Mouse (Mus musculus): Measurements from ENCODE around the gene Gas6. TPM values are rescaled to one million over a fixed set of nuclear protein-coding genes. Genes with fewer than 3 reads are reported as not detected.

The Gas6 gene
- polyA plus RNA-seq, 1 experiment from 2014 or later, result 53.8 TPM

DNA sequence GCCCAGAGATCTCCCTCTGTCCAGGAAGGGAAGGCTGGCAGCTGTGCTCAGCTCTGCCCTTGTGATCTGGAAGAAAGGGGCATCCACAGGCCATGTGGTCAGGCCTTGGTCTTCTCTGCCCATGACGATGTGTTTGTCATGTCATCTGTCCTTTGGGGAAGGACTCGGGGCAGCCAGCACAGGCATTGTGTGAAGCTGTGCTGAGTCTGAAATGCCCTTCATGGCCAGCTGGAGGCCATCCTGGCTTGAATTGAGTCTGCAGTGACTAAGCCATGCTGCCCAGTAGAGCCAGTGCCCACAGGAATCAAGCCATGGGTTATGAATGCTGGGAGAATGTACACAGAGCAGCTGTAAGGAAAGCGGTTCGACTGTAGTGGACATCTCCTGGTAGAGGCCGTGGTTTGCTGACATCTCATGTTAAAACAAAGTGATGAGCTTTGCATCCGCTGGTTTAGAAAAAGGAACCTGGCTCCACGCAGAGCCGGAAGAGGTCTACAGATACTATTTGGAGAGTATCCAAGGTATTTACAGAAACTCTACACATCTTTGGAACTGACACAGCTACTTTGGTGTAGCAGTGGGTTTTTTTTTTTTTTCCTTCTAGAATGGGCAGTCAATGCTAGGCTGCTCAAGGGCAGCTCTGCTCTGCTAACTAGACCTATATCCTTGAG, 9.8 kb upstream of the Gas6 start:
- Histone ChIP-seq H3K27ac (replicated peaks) (no peak overlapping the region), H3K4me2 (no peak overlapping the region), H3K4me3 (no peak overlapping the region), H3K36me3 (no peaks in the 10 kb centered on the region), H3K9ac (no peak overlapping the region), H3K9me3 (no peaks in the 10 kb centered on the region), H3K27me3 (no peaks in the 10 kb centered on the region), H3K4me1 (replicated peaks) (no peaks in the 10 kb centered on the region)
- WGBS, result 90% methylated on average over 8 of the region's 8 CpGs
- ATAC-seq (ENCODE audit: low FRiP score, low read depth), result no peak

DNA sequence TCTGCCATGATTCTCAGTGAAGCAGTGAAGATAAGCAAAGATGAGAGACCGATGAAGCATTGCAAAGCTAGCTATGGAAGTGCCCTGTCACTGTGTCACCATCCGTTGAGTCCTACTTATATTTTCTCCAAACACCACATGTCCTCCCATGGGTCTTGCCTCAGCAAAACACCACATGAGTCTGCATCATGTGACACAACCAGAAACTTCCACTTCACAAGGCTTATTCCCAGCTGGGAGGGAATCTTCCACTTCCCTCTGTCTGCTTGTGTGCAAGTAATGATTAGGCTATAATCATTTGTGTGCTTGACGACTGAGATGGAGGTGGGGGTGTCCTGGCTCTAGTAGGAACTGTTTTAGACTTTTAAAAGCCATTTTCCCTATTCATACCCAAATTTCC, 6.9 kb upstream of the Gas6 start:
- WGBS, result 78% methylated on average over 3 of the region's 3 CpGs
- Histone ChIP-seq H3K9me3 (no peaks in the 10 kb centered on the region), H3K27ac (replicated peaks) (no peak overlapping the region), H3K27me3 (no peaks in the 10 kb centered on the region), H3K9ac (no peak overlapping the region), H3K4me3 (no peak overlapping the region), H3K4me1 (replicated peaks) (no peaks in the 10 kb centered on the region), H3K36me3 (no peaks in the 10 kb centered on the region), H3K4me2 (no peak overlapping the region)
- ATAC-seq (ENCODE audit: low FRiP score, low read depth), result no peak

DNA sequence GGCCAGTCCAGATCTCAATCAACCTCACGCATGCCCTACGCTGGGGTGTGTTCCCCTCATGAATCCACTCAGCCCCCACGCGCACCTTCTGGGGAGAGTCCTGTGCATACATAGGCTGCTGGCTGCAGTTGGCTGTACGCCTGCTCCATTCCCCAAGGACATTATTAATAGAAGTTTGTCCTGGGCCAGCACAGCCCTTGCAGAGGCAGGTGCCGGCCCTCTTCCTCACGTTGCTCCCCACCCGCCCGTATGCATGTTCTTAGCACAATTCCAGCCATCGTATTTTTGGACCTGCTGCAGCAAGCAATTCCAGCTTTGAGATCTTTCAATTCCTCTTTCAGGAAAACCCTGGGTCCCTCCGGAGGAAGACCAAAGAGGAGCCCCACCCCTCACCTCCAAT, 1.3 kb downstream of the Gas6 start:
- Histone ChIP-seq H3K9me3 (no peaks in the 10 kb centered on the region), H3K9ac (no peak overlapping the region), H3K4me2 (peak overlapping the region; percentile 63), H3K27me3 (no peaks in the 10 kb centered on the region; the same call in 1 of the 2 replicates), H3K27ac (replicated peaks) (no peak overlapping the region; the same call in 1 of the 2 replicates), H3K4me3 (peak overlapping the region; percentile 52), H3K36me3 (no peaks in the 10 kb centered on the region; the same call in 1 of the 2 replicates), H3K4me1 (replicated peaks) (peaks cover 32% of the 10 kb centered on the region)
- 47% methylated on average over 11 of the region's 11 CpGs for WGBS
- ATAC-seq (ENCODE audit: low FRiP score, low read depth), result no peak

DNA sequence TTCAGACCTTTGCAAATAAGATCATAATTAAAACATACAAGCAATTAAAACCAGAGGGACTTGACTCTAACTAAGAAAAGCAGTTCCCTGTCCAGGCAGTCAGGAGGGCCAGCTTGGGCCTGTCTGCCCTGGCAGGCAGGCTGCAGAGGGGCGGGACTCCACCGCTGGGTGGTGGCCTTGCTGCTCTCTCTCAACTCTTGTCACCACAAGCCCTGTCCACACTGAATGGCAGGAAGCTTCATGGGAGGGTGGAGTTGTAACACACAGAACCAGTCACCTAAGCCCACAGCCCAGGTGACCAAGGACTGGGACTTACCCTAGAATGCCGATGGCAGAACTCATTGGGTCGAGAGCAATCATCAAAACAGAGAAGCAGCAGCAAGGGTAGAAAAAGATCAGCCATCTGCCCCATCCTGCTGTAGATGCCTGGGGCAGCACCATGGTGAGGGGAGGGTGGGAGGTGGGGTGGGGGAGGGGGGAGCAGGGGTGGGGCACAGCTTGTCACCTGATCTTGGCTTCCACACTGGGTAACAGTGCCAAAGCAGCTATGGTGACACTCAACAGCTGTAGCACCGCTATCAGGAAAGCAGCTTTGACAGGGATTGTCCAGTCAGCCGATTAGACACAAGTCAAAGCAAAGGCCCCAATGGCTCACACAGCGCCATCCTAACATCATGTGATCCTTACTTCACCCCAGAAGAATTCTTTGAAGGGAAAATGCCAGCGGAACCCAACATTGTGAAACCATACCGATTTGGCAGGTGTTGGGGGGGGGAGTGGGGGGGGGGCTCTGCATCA, 1.9 kb downstream of the Gas6 start:
- Histone ChIP-seq H3K9me3 (no peaks in the 10 kb centered on the region), H3K36me3 (no peaks in the 10 kb centered on the region; the same call in 1 of the 2 replicates), H3K9ac (no peak overlapping the region), H3K27me3 (no peaks in the 10 kb centered on the region; the same call in 1 of the 2 replicates), H3K27ac (replicated peaks) (no peak overlapping the region), H3K4me1 (replicated peaks) (peaks cover 32% of the 10 kb centered on the region), H3K4me2 (peak overlapping the region; percentile 63), H3K4me3 (no peak overlapping the region)
- WGBS, result 46% methylated on average over 9 of the region's 9 CpGs
- no peak for ATAC-seq (ENCODE audit: low FRiP score, low read depth)

DNA sequence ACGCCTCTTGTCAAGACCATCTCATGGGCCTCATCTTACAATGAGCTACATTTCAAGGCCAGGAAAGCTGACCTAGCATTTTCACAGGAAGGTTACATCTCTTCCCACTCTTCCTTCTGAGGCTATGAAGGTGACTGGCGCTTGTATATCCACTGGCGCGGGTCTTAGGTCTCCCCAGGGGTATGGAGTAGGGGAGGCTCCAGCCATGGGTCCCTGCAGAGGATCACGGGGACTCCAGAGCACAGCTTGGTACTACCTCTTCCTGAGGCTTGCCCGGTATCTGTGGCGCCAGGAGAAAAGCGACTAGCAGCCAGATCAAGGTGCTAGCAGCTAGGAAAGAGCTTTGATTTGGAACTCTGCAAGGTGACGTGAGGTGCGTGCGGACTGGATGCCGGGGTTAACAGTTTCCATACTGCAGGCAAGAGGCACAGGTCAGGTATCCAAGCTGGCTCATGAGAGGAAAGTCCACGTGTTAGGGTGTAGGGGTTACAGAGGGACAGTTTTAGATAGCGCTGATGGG, 2.7 kb downstream of the Gas6 start:
- no peak overlapping the region for H3K27ac ChIP-seq (replicated peaks)
- no peak overlapping the region for H3K4me3 ChIP-seq
- no peak overlapping the region for H3K4me2 ChIP-seq
- peaks cover 32% of the 10 kb centered on the region for H3K4me1 ChIP-seq (replicated peaks)
- no peaks in the 10 kb centered on the region; the same call in 1 of the 2 replicates for H3K36me3 ChIP-seq
- H3K9ac ChIP-seq, result no peak overlapping the region
- H3K9me3 ChIP-seq, result no peaks in the 10 kb centered on the region
- ATAC-seq (ENCODE audit: low FRiP score, low read depth), result no peak
- WGBS, result 91% methylated on average over 14 of the region's 14 CpGs
- H3K27me3 ChIP-seq, result no peaks in the 10 kb centered on the region; the same call in 1 of the 2 replicates

DNA sequence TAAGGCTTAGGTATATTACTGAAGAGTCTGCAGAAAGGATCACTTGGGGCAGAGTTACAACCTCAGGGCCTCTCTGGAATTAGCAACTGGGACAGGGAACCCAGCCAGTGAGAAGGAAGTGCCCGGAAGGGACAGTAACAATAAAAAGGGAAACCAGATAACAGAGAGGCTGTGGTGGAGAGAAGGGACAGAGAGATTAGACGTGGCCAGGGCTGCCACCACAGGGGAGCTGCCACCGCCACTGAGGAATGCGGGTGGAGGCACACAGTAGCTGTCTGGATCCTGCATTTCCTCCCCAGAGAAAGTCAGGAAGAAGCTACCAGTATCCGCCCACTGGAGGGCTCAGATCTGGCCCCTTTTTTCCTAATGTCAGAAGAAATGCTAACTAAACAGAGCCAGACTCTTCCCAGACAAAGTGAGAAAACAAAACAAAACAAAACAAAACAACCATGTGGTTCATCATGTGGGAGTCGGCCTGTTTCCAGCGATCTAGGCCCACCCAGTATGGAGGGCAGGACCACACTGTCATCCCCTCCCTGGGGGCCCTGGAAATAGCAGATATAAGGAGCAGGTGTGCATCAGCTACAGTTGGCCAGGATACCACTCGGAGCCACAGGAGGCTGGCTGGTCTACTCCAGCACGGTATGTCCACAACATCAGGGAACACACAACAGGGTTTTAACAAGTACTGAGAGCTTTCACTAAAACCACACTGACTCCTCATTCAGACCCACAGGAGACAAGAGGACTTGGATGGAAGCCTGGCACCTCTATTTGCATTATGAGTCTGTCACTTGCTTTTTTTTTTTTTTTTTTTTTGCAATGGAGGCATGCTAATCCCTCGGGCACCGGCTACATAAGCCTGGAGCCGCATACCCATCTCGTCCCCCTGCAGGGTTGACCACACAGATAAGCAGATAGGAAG, 4.0 kb downstream of the Gas6 start:
- no peak for ATAC-seq (ENCODE audit: low FRiP score, low read depth)
- Histone ChIP-seq H3K36me3 (no peaks in the 10 kb centered on the region; the same call in 1 of the 2 replicates), H3K9ac (no peak overlapping the region), H3K4me3 (no peak overlapping the region), H3K27me3 (no peaks in the 10 kb centered on the region; the same call in 1 of the 2 replicates), H3K4me1 (replicated peaks) (peaks cover 32% of the 10 kb centered on the region), H3K27ac (replicated peaks) (no peak overlapping the region; the same call in 1 of the 2 replicates), H3K9me3 (no peaks in the 10 kb centered on the region), H3K4me2 (no peak overlapping the region)
- 32% methylated on average over 13 of the region's 13 CpGs for WGBS

DNA sequence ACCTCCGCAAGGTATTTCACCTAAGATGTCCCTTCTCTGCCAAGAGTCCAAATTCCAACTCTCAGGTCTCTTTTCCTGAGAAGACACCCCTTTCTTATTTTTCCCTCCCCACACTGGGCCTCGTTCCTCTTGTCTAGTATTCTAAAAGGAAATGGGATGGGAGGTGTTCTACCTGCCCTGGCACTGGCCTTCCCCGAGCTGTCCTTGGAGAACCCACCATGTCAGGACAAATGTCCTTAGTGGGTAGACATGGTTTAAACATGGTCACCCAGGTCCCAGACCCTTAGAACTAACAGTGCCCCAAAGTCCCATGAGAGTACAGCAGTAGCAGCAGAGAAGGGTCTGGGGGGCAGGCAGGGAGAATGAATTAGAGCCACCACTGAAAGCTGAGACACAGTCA, 4.9 kb downstream of the Gas6 start:
- no peak for ATAC-seq (ENCODE audit: low FRiP score, low read depth)
- Histone ChIP-seq H3K36me3 (no peaks in the 10 kb centered on the region; the same call in 1 of the 2 replicates), H3K4me1 (replicated peaks) (peaks cover 32% of the 10 kb centered on the region), H3K27me3 (no peaks in the 10 kb centered on the region; the same call in 1 of the 2 replicates), H3K4me3 (no peak overlapping the region), H3K27ac (replicated peaks) (no peak overlapping the region), H3K9me3 (no peaks in the 10 kb centered on the region), H3K9ac (no peak overlapping the region), H3K4me2 (no peak overlapping the region)
- WGBS, result 83% methylated on average over 3 of the region's 3 CpGs

DNA sequence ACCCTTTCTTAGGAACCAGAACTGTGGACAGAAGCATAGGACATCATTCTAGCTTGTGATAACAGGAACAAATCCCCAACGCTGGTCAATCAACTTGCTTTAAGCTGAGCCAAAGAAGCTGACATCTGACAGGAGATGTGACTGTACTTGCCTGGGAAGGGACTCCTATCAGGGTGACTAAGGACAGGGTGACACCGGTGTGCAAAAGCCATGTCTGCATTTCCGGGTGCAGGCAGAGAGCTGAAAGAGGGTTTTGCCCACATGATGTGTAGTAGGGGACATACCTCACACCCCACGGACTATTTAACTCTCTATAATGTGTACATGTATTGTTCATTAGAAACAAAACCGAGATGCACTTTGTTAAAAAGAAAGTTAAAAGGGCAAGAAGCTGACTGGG, 11.1 kb downstream of the Gas6 start:
- H3K27me3 ChIP-seq, result no peaks in the 10 kb centered on the region
- H3K4me3 ChIP-seq, result no peak overlapping the region
- H3K27ac ChIP-seq (replicated peaks), result no peak overlapping the region
- H3K9me3 ChIP-seq, result no peaks in the 10 kb centered on the region
- H3K36me3 ChIP-seq, result peaks cover 8% of the 10 kb centered on the region; the same call in 1 of the 2 replicates
- no peak overlapping the region for H3K9ac ChIP-seq
- H3K4me2 ChIP-seq, result no peak overlapping the region
- 90% methylated on average over 5 of the region's 5 CpGs for WGBS
- no peak for ATAC-seq (ENCODE audit: low FRiP score, low read depth)
- 0 out of 2 replicates have a peak, but pooled peaks cover 3% of the 10 kb centered on the region for H3K4me1 ChIP-seq (replicated peaks)

DNA sequence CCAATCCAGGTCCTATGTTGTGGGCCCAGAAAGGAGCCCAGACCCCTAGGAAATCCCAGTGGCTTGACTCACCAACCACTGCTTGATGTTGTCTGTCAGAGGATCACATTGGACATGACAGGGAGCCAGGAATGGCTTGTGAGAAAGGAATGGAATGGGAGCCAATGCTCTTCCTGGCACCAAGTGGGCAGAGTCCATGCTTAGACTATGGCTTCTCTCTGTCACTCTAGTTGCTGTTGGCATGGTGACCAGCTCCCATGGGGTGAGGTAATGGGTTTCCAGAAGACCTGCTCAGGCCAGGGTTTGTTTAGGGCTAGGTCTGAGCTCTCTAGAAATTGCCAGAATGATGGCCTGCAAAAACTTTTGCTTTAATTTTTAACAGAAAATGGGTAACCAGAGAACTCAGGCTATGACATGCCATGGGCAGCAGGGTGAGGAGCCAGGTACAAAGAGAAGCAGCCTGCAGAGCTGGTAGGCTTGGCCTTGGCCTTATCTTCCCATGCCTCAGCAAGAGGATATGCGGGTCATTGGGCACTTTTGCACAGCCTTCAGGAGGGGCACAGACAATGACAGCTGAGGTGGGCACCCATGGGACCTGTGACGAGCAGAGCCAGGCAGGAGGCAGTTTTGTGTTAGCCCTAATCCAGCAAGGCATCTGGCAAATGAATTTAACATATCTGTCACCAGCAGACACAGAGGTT, 12.0 kb downstream of the Gas6 start:
- no peak for ATAC-seq (ENCODE audit: low FRiP score, low read depth)
- H3K9me3 ChIP-seq, result no peaks in the 10 kb centered on the region
- H3K4me1 ChIP-seq (replicated peaks), result 0 out of 2 replicates have a peak, but pooled peaks cover 3% of the 10 kb centered on the region
- 63% methylated on average over 2 of the region's 2 CpGs for WGBS
- no peak overlapping the region for H3K4me2 ChIP-seq
- H3K36me3 ChIP-seq, result peaks cover 14% of the 10 kb centered on the region; the same call in 1 of the 2 replicates
- H3K4me3 ChIP-seq, result no peak overlapping the region
- no peak overlapping the region for H3K9ac ChIP-seq
- H3K27ac ChIP-seq (replicated peaks), result no peak overlapping the region
- no peaks in the 10 kb centered on the region for H3K27me3 ChIP-seq

DNA sequence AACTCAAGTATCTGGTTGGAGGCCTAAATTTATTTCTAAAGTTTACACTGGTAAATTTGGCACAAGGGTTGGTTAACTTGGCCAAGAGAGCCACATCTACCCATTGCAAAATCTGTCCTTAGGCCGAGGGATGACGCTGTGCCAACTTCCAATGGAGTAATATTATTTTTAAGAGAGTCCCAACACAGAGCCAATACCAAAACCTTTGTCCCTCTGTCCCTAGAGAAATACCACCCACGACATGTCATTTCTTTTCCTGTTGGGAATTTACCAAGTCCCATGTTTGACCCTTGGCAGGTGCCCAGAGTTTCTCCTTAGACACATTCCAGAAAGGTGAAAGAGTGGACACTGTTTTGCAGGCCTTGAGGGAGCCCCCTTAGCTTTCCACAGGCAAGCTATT, 12.7 kb downstream of the Gas6 start:
- Histone ChIP-seq H3K9me3 (no peaks in the 10 kb centered on the region), H3K9ac (no peak overlapping the region), H3K4me2 (no peak overlapping the region), H3K4me3 (no peak overlapping the region), H3K36me3 (peaks cover 14% of the 10 kb centered on the region; the same call in 1 of the 2 replicates), H3K4me1 (replicated peaks) (0 out of 2 replicates have a peak, but pooled peaks cover 3% of the 10 kb centered on the region), H3K27me3 (no peaks in the 10 kb centered on the region), H3K27ac (replicated peaks) (no peak overlapping the region)
- no peak for ATAC-seq (ENCODE audit: low FRiP score, low read depth)
- WGBS, result 93% methylated on average over 3 of the region's 3 CpGs

DNA sequence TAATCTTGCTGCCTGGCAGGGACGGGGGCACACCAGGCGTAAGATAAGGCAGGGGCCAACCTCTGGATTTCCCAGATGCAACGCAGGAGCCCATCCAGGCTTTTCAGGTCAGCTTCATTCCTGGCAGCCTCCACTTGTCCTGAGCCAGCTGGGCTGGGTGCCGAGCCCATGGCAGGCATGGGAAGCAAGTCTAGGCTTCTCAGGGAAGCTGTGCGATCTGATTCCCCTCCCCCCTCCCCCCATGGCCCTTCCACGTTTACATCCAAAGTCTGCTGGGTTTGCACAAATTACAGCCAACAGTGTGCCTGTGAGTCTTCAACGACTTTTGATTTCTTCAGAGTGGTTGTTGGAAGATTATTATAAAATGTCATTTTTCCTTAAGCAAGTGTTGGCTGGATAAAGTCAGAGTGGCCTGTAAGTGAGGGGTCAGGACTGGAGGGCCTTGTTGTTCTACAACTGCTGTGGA, 13.2 kb downstream of the Gas6 start:
- no peak overlapping the region for H3K4me3 ChIP-seq
- H3K36me3 ChIP-seq, result peaks cover 14% of the 10 kb centered on the region; the same call in 1 of the 2 replicates
- H3K4me1 ChIP-seq (replicated peaks), result 0 out of 2 replicates have a peak, but pooled peaks cover 3% of the 10 kb centered on the region
- no peaks in the 10 kb centered on the region for H3K9me3 ChIP-seq
- no peak for ATAC-seq (ENCODE audit: low FRiP score, low read depth)
- no peak overlapping the region for H3K4me2 ChIP-seq
- H3K27me3 ChIP-seq, result no peaks in the 10 kb centered on the region
- no peak overlapping the region for H3K27ac ChIP-seq (replicated peaks)
- WGBS, result 84% methylated on average over 7 of the region's 7 CpGs
- no peak overlapping the region for H3K9ac ChIP-seq

Data from hindbrain, embryonic 15.5 days (tissue).